Mouse (Mus musculus) cerebellum, postnatal 10 days (tissue): ENCODE results near the gene Scd1.

Experiments
- DNase-seq, 2 experiments: peaks; one replicate each; pipeline ENCODE4 v3.0.0; 2021; ENCODE audit warnings: mixed read lengths in 2 of 2

The Scd1 gene

DNA sequence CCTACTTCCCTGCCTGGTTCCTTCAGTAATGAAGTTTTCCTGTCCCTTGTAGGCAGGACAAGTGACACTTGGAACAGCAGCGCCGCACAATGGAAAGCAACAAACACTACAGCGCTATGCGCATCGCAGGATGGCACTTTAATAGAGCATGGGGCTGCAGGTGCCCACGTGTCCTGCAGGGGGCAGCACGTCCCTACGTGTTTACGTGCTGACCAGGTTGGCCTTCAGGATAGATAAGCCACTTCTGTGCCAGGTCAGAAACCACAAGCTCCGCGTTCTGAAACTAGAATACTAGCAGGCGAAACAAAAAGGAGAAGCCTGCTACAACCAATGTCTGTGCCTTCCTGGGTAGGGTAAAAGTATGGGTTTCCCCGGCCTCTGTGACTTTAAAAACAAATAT is 44.1 kb downstream of the Scd1 start:
- DNase-seq: peak; percentile 87 to 91

DNA sequence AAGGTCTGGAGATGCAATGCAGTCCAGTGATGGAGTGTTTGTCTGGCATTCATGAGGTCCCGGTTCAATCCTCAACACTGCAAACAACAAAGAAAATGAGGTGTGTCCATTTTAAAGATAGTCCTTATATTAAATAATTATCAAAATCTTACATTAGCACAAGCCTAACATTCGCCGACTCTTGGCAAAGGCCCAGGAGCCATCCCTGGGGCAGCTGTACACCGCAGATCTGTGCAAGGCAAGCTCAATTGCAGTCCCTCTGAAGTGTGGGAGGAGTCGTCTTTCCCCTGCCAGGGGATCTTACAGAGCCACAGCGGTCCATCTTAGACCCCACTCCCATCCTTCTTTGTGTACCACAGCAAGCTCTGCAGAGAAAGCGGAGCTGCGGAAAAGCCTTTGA is 49.0 kb downstream of the Scd1 start:
- peak; percentile 53 to 59 for DNase-seq

DNA sequence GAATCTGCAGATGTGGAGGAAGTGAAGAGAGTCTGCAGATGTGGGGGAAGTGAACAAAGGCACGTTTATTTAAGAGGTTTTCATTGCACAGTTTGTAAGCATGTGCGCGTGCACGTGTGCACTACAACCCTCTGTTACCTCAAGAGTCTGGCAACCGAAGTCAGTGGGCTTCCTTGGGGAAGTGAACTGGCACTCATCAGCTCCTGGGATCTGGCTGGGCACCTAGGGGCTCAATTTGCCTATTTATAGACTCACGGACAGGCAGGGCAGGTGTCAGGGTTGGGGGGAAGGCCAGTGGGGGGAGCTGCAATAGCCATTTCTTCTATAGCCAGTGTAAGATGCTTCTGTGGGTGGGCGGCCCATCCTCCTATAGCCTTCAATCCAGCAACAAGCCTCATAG is 55.9 kb downstream of the Scd1 start:
- no peak for DNase-seq

DNA sequence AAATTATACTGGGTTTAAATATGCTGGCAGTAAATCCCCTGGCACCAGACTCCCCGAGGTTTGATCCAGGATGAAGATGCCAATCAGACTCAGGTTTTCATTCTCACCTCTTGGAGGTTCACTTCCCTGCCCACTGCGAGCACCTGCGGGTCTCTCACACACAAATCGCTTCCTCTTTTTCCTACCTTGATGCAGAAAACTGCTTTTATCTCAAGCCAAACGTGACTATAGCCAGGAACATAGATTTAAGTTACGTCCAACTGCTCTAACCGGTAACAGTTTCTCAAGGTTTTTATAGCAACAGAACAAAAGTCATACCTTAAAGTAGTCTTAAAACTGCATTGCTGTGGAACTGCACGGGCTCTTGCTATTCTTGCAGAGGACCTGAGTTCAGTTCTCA is 58.0 kb downstream of the Scd1 start:
- DNase-seq: no peak
